Mouse (Mus musculus) limb, embryonic 10.5 days (tissue): ENCODE measurements around the gene Klk1b22. TPM values are rescaled to one million over a fixed set of nuclear protein-coding genes. Genes with fewer than 3 reads are reported as not detected.
"Not testable (repeated sequence)": the region's sequence is repeated elsewhere in the genome, so short reads cannot be mapped to it uniquely, and the experiment has no call there.

Source experiments
- DNase-seq: peaks from one replicate; pipeline ENCODE4 v3.0.0-alpha.2; 2017; ENCODE audit warnings: low spot score
- H3K27ac ChIP-seq: fragments of 300-500 bp; sonication (generic); 2 replicates; pipeline ENCODE4 v1.5.1; 2016; ENCODE audit warnings: mild to moderate bottlenecking
- H3K27me3 ChIP-seq: fragments of 300-500 bp; sonication (generic); 2 replicates; pipeline ENCODE4 v1.6.1; 2016; ENCODE audit warnings: low read depth, mild to moderate bottlenecking; ENCODE audit not compliant: poor library complexity, severe bottlenecking
- H3K36me3 ChIP-seq: fragments of 300-500 bp; sonication (generic); 2 replicates; pipeline ENCODE4 v1.6.1; 2016; ENCODE audit warnings: mild to moderate bottlenecking, moderate library complexity
- H3K4me1 ChIP-seq: fragments of 300-500 bp; sonication (generic); 2 replicates; pipeline ENCODE4 v1.6.1; 2016
- H3K4me3 ChIP-seq: fragments of 300-500 bp; sonication (generic); 2 replicates; pipeline ENCODE4 v1.5.1; 2016; ENCODE audit warnings: mild to moderate bottlenecking, moderate library complexity
- H3K9me3 ChIP-seq: fragments of 300-500 bp; sonication (generic); replicated peaks from 2 replicates; pipeline ENCODE4 v1.6.1; 2016; ENCODE audit warnings: mild to moderate bottlenecking
- WGBS: fragments of 180-500 bp; shearing (Covaris S2); methylation state at CpG from one replicate; pipeline ENCODE4 v1.1.7; 2016; 5-methylcytosine and 5-hydroxymethylcytosine counted together
- polyA plus RNA-seq: library from polyadenylated mRNA; unstranded; fragments of >200 nt; fragmentation: Nextera tagmentation; extraction: Ambion mirVana; gene quantifications from 2 replicates; pipeline ENCODE4 v1.2.1, GENCODE M21; 2016

Klk1b22 gene
- not detected in 2 replicates for polyA plus RNA-seq

GRCm38 (mm10) chr7:44112373-44112772, at the start of gene Klk1b22:
TSS of gene Klk1b22 (plus strand) at chr7:44112673.
- no peaks in the 10 kb centered on the region for H3K36me3 ChIP-seq
- DNase-seq: no peak
- H3K27me3 ChIP-seq: no peaks in the 10 kb centered on the region
- no peak within 1 kb of the TSS for H3K4me3 ChIP-seq
- H3K9me3 ChIP-seq: no peaks in the 10 kb centered on the region
- 72% methylated on average over 4 of the region's 4 CpGs for WGBS
- H3K4me1 ChIP-seq: no peaks in the 10 kb centered on the region
- H3K27ac ChIP-seq: no peak within 1 kb of the TSS

DNA sequence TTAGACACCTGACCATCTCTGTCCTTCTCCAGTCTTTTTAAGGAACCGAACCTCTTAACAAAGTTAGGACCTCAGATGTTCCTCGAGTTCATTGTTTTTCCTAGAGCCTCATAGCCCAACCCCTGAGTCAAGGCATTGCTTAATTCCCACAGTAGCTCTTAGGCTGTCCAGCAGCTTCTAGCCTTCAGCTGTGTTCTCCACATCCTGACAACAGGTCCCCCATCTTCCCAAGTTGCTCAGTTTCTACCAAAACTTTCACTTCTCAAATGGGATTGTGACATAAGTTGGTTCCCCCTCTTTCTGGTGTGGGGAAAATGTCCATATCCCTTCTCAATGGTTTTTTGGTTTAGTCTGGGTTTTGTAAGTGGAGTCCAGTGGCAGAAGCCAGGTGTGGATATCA, 40.4 kb upstream of the Klk1b22 start:
- Histone ChIP-seq H3K4me1 (no peaks in the 10 kb centered on the region), H3K36me3 (no peaks in the 10 kb centered on the region), H3K4me3 (no peak overlapping the region), H3K27me3 (no peaks in the 10 kb centered on the region), H3K9me3 (no peaks in the 10 kb centered on the region), H3K27ac (no peak overlapping the region)
- DNase-seq: no peak
- WGBS: 88% methylated on average over 2 of the region's 2 CpGs

DNA sequence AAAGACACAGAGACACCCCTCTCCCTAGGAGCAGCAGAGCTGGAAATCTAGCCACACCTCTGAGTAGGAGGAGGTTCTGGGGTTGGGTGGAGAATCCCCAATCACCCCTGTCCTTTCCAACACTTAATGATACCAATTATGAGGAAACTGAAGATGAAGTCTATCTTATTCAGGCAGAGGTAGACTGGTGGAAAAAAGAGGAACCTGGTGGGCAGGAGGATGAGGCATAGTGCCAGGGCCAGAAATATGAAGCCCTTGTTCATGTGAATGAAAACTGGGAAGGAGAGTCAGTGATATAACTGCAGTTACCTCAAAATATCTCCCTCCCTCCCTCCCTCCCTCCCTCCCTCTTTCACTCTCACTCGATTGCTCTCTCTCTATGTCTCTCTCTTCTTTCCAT, 34.8 kb upstream of the Klk1b22 start:
- Histone ChIP-seq H3K4me1 (no peaks in the 10 kb centered on the region), H3K27ac (no peak overlapping the region), H3K27me3 (no peaks in the 10 kb centered on the region), H3K36me3 (no peaks in the 10 kb centered on the region), H3K4me3 (no peak overlapping the region), H3K9me3 (no peaks in the 10 kb centered on the region)
- 67% methylated on average over 1 of the region's 1 CpGs for WGBS
- no peak for DNase-seq

DNA sequence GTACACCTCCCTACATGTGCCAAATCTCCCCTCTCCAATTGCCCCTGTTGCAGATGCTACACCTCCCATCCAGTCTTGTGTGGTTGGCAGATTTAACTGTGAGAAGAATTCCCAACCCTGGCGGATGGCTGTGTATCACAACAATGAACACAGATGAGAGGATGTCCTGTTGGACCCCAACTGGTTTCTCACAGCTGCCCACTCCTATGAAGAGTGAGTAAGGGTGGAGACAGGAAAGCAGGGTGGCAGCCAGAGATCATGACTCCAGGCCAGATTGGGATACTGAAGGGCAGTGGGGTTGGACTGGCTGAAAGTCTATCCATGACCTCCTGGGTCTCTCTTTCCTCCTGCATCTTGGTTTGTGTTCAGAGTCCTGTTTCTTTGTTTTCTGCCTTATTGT, 16.4 kb upstream of the Klk1b22 start:
- Histone ChIP-seq H3K4me3 (no peak overlapping the region), H3K4me1 (no peaks in the 10 kb centered on the region), H3K27me3 (no peaks in the 10 kb centered on the region), H3K27ac (no peak overlapping the region), H3K9me3 (no peaks in the 10 kb centered on the region), H3K36me3 (no peaks in the 10 kb centered on the region)
- no peak for DNase-seq
- WGBS: 87% methylated on average over 1 of the region's 1 CpGs

GRCm38 (mm10) chr7:44102028-44102427, 10.4 kb upstream of the Klk1b22 start, which contains the start of gene Klk1b21:
TSS of gene Klk1b21 (plus strand) at chr7:44102328.
- H3K27ac ChIP-seq, H3K4me1 ChIP-seq, DNase-seq, H3K9me3 ChIP-seq, H3K27me3 ChIP-seq, H3K36me3 ChIP-seq, H3K4me3 ChIP-seq: not testable (repeated sequence)
- WGBS: 69% methylated on average over 3 of the region's 3 CpGs

DNA sequence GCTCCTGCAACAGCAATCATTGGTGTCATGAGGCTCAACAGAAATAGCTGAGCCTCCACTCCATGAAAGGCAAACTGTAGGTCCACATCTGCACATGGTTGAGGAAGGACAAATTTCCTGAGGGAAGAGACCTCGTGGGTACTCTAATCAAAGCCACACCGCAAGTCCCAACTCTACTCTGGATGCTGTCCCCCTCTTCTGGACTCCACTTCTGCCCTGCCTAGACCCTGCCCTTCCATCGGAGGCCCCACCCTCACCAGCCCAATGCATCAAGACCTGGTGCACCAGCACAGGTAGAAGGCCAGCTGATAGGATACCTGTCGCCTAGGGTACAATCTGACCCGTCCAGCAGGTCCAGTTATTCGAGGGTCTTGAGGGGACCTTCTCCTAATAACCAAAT, 11.0 kb downstream of the Klk1b22 start:
- H3K4me3 ChIP-seq: no peak overlapping the region
- 88% methylated on average over 6 of the region's 6 CpGs for WGBS
- H3K27ac ChIP-seq: no peak overlapping the region
- no peaks in the 10 kb centered on the region for H3K4me1 ChIP-seq
- H3K9me3 ChIP-seq: no peaks in the 10 kb centered on the region
- no peaks in the 10 kb centered on the region for H3K27me3 ChIP-seq
- DNase-seq: no peak
- H3K36me3 ChIP-seq: no peaks in the 10 kb centered on the region

GRCm38 (mm10) chr7:44136467-44136866, 24.0 kb downstream of the Klk1b22 start, which contains the start of gene Klk1b16:
TSS of gene Klk1b16 (plus strand) at chr7:44136767.
- WGBS: 91% methylated on average over 3 of the region's 3 CpGs
- no peak within 1 kb of the TSS for H3K27ac ChIP-seq

More at GRCm38 (mm10) chr7:44136467-44136866, 24.0 kb downstream of the Klk1b22 start, which contains the start of gene Klk1b16:
- Histone ChIP-seq H3K36me3 (no peaks in the 10 kb centered on the region), H3K9me3 (no peaks in the 10 kb centered on the region), H3K4me3 (no peak within 1 kb of the TSS), H3K4me1 (no peaks in the 10 kb centered on the region), H3K27me3 (no peaks in the 10 kb centered on the region)
- no peak for DNase-seq

Other genes with a start within 250 kb of the Klk1b22 start
- gene Klk4, start 231.5 kb upstream of the Klk1b22 start, polyA plus RNA-seq: not detected in 2 replicates
- 0.18 TPM in 1 of 2 replicates, not detected in the other for gene Klk15, start 178.9 kb upstream of the Klk1b22 start, polyA plus RNA-seq
- not detected in 2 replicates for gene Klk1b8, start 162.0 kb upstream of the Klk1b22 start, polyA plus RNA-seq
- not detected in 2 replicates for gene Klk1b1, start 145.9 kb upstream of the Klk1b22 start, polyA plus RNA-seq
- gene Klk1b9, start 136.6 kb upstream of the Klk1b22 start, polyA plus RNA-seq: not detected in 2 replicates
- not detected in 2 replicates for gene Klk1b11, start 116.8 kb upstream of the Klk1b22 start, polyA plus RNA-seq
- not detected in 2 replicates for gene Klk1b26, start 100.5 kb upstream of the Klk1b22 start, polyA plus RNA-seq
- not detected in 2 replicates for gene Klk1b27, start 60.4 kb upstream of the Klk1b22 start, polyA plus RNA-seq
- gene Klk1b21, start 10.3 kb upstream of the Klk1b22 start, polyA plus RNA-seq: not detected in 2 replicates
- not detected in 2 replicates for gene Klk1b16, start 24.1 kb downstream of the Klk1b22 start, polyA plus RNA-seq
- gene Klk1b24, start 75.6 kb downstream of the Klk1b22 start, polyA plus RNA-seq: not detected in 2 replicates
- not detected in 2 replicates for gene Klk1b3, start 85.5 kb downstream of the Klk1b22 start, polyA plus RNA-seq
- not detected in 2 replicates for gene Klk1b4, start 94.8 kb downstream of the Klk1b22 start, polyA plus RNA-seq
- not detected in 2 replicates for gene Klk1b5, start 103.3 kb downstream of the Klk1b22 start, polyA plus RNA-seq
- gene Klk1, start 112.7 kb downstream of the Klk1b22 start, polyA plus RNA-seq: not detected in 2 replicates
- gene Gm36864, start 123.5 kb downstream of the Klk1b22 start, polyA plus RNA-seq: not detected in 2 replicates
- 0.88 and 1.1 TPM in 2 replicates for gene 1700028J19Rik, start 134.0 kb downstream of the Klk1b22 start, polyA plus RNA-seq
- gene 2410002F23Rik, start 134.0 kb downstream of the Klk1b22 start, polyA plus RNA-seq: 179 and 220 TPM in 2 replicates
- 0.15 and 0.18 TPM in 2 replicates for gene Acp4, start 144.7 kb downstream of the Klk1b22 start, polyA plus RNA-seq
- not detected in 2 replicates for gene Gm15517, start 148.8 kb downstream of the Klk1b22 start, polyA plus RNA-seq
- 1.1 and 1.7 TPM in 2 replicates for gene Clec11a, start 194.2 kb downstream of the Klk1b22 start, polyA plus RNA-seq
- 0.31 and 0.40 TPM in 2 replicates for gene Shank1, start 197.6 kb downstream of the Klk1b22 start, polyA plus RNA-seq